Mouse (Mus musculus): ENCODE results near the gene Fam3a. TPM values are rescaled to one million over a fixed set of nuclear protein-coding genes. Genes with fewer than 3 reads are reported as not detected.
A peak's percentile ranks its signal among the peaks of the same experiment; 100 is the strongest.

Gene Fam3a
- total and polyA plus RNA-seq, 2 experiments from 2014 or later: 29.9 to 31.2 TPM

DNA sequence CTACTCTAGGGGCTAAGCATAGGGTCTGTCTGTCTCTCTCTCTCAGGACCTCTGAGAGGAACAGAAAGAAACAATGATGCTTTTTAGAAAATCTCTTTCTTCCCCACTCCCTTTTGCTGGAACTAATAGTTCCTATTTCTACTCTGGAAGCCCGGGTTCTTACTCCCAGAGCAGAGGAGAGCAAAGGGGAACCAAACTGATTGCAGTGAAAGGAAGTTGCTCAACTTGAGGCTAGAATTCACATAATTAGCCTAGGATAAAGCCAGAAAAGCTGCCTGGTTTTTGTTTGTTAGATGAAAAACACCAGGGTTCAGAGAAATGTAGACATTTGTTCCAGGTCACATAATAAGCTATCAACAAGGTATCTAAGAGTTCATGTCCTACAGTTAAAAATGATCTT, 33.2 kb upstream of the Fam3a start:
- DNase-seq (ENCODE audit: low spot score) (no peak), ATAC-seq (ENCODE audit: low FRiP score) (no peak)
- Histone ChIP-seq H3K9ac (replicated peaks; ENCODE audit: low read length, poor library complexity, severe bottlenecking) (no peak overlapping the region), H3K27me3 (ENCODE audit: insufficient read depth, low read length) (no peaks in the 10 kb centered on the region), H3K4me2 (ENCODE audit: low read depth, low read length, poor library complexity, severe bottlenecking) (no peak overlapping the region), H3K27ac (ENCODE audit: low read depth, low read length) (no peak overlapping the region), H3K9me3 (ENCODE audit: low read length) (no peaks in the 10 kb centered on the region), H3K4me3 (ENCODE audit: low read depth, low read length) (no peak overlapping the region), H3K4me1 (ENCODE audit: insufficient read depth, low read length) (no peaks in the 10 kb centered on the region), H3K36me3 (ENCODE audit: insufficient read depth, low read length) (no peaks in the 10 kb centered on the region)
- no peak for TF ChIP-seq CTCF (IDR thresholded peaks at IDR 0.05)
- 85% methylated on average over 1 of the region's 1 CpGs for WGBS

DNA sequence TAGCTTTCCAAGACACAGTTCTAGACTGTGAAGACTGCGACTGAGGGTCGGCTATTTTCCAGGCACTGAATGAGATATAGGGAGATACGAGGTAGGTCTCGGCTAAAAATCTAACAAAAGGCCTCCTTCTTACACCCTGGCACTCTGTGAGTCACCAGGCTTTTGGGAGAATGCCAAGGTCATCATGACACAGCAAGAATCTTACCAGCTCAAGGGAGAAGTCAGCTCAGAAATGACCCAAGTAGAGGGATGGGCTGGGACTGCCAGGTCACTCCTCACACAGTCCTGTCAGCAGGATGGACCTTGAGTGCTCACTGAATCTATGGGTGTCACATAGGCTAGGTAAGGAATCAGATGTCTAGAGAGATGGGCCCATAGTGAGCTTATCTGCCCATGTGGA, 32.1 kb upstream of the Fam3a start:
- DNase-seq (ENCODE audit: low spot score) (no peak), ATAC-seq (ENCODE audit: low FRiP score) (no peak)
- no peaks in the 10 kb centered on the region for H3K4me1 ChIP-seq (ENCODE audit: insufficient read depth, low read length)
- H3K4me2 ChIP-seq (ENCODE audit: low read depth, low read length, poor library complexity, severe bottlenecking): no peak overlapping the region
- H3K36me3 ChIP-seq (ENCODE audit: insufficient read depth, low read length): no peaks in the 10 kb centered on the region
- no peak for TF ChIP-seq CTCF (IDR thresholded peaks at IDR 0.05)
- WGBS: 88% methylated on average over 4 of the region's 4 CpGs
- no peak overlapping the region for H3K9ac ChIP-seq (replicated peaks; ENCODE audit: low read length, poor library complexity, severe bottlenecking)
- H3K9me3 ChIP-seq (ENCODE audit: low read length): no peaks in the 10 kb centered on the region
- no peak overlapping the region for H3K4me3 ChIP-seq (ENCODE audit: low read depth, low read length)
- no peak overlapping the region for H3K27ac ChIP-seq (ENCODE audit: low read depth, low read length)
- no peaks in the 10 kb centered on the region for H3K27me3 ChIP-seq (ENCODE audit: insufficient read depth, low read length)

DNA sequence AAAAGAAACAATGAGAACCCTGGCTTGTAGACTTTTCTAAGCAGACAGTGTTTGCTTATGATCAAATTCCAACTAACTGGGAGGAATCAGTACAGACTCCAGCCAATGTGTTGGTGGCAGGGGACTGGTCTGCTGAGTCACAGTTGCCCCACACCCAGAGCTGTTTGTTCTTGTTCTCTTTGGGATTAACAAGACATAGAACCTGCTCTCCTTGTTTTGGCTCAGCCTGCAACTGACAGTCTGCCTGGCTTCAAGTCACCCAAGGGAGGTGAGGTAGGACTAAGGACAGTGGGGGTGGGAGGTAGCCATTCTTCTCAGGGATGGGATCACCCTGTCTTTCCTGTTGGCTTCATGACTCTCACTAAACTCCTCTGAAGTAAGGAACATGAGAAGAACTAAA, 31.4 kb upstream of the Fam3a start:
- Histone ChIP-seq H3K9ac (replicated peaks; ENCODE audit: low read length, poor library complexity, severe bottlenecking) (no peak overlapping the region), H3K9me3 (ENCODE audit: low read length) (no peaks in the 10 kb centered on the region), H3K4me1 (ENCODE audit: insufficient read depth, low read length) (no peaks in the 10 kb centered on the region), H3K4me2 (ENCODE audit: low read depth, low read length, poor library complexity, severe bottlenecking) (no peak overlapping the region), H3K36me3 (ENCODE audit: insufficient read depth, low read length) (no peaks in the 10 kb centered on the region), H3K27me3 (ENCODE audit: insufficient read depth, low read length) (no peaks in the 10 kb centered on the region), H3K4me3 (ENCODE audit: low read depth, low read length) (no peak overlapping the region), H3K27ac (ENCODE audit: low read depth, low read length) (no peak overlapping the region)
- no peak for TF ChIP-seq CTCF (IDR thresholded peaks at IDR 0.05)
- DNase-seq (ENCODE audit: low spot score): no peak
- no peak for ATAC-seq (ENCODE audit: low FRiP score)

DNA sequence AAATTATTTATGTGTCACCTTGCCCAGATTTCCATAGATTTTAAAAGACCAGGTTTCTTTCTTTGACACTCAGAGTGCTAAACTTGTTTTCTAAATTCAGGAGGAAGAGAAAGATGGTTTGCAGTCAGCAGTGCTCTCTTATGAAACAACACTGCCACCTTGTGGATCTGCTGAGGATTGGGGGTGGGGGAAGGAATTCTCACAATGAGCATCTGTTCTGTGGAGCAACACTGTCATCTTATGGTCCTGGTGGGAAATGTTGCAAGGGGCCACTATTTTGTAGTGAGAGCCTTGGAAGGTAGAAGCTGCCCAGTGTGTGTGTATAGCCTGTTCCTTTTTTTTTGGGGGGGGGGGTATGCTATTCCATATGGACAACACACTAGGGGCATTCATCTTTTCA, 20.3 kb upstream of the Fam3a start:
- ATAC-seq (ENCODE audit: low FRiP score): peak; percentile 85
- Histone ChIP-seq H3K9ac (replicated peaks; ENCODE audit: low read length, poor library complexity, severe bottlenecking) (no peak overlapping the region), H3K27me3 (ENCODE audit: insufficient read depth, low read length) (no peaks in the 10 kb centered on the region)

DNA sequence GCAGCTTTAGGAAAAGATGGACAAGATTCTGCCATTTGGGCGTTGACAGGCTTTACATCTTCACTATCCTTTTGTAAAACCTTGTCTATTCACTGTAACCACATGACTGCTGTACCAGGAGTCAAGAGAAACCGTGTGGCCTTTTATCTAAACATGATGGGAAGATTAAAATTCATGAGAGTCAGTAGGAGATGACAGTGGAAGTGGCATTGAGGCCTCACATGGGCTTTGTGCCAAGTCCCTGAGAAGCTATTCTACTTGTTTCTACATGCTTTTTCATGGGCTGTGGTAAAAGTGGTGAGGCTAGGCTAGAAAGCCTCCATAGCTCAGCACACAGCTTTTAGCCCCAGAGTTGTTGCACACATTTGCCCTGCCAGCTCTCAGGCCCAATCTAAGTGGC, 15.3 kb upstream of the Fam3a start:
- no peaks in the 10 kb centered on the region for H3K4me1 ChIP-seq (ENCODE audit: insufficient read depth, low read length)
- H3K9ac ChIP-seq (replicated peaks; ENCODE audit: low read length, poor library complexity, severe bottlenecking): no peak overlapping the region
- no peak overlapping the region for H3K27ac ChIP-seq (ENCODE audit: low read depth, low read length)
- H3K4me2 ChIP-seq (ENCODE audit: low read depth, low read length, poor library complexity, severe bottlenecking): no peak overlapping the region
- H3K4me3 ChIP-seq (ENCODE audit: low read depth, low read length): no peak overlapping the region
- DNase-seq (ENCODE audit: low spot score) (no peak), ATAC-seq (ENCODE audit: low FRiP score) (no peak)
- WGBS: 42% methylated on average over 2 of the region's 2 CpGs
- no peaks in the 10 kb centered on the region for H3K9me3 ChIP-seq (ENCODE audit: low read length)
- no peaks in the 10 kb centered on the region for H3K27me3 ChIP-seq (ENCODE audit: insufficient read depth, low read length)
- no peak for TF ChIP-seq CTCF (IDR thresholded peaks at IDR 0.05)
- no peaks in the 10 kb centered on the region for H3K36me3 ChIP-seq (ENCODE audit: insufficient read depth, low read length)

More for the DNA sequence above, 20.3 kb upstream of the Fam3a start:
- peak; percentile 81 for DNase-seq (ENCODE audit: low spot score)
- no peaks in the 10 kb centered on the region for H3K36me3 ChIP-seq (ENCODE audit: insufficient read depth, low read length)
- no peak overlapping the region for H3K27ac ChIP-seq (ENCODE audit: low read depth, low read length)
- TF ChIP-seq CTCF (IDR thresholded peaks at IDR 0.05): peak; percentile 96
- no peak overlapping the region for H3K4me3 ChIP-seq (ENCODE audit: low read depth, low read length)
- H3K4me2 ChIP-seq (ENCODE audit: low read depth, low read length, poor library complexity, severe bottlenecking): no peak overlapping the region
- no peaks in the 10 kb centered on the region for H3K4me1 ChIP-seq (ENCODE audit: insufficient read depth, low read length)
- H3K9me3 ChIP-seq (ENCODE audit: low read length): no peaks in the 10 kb centered on the region

DNA sequence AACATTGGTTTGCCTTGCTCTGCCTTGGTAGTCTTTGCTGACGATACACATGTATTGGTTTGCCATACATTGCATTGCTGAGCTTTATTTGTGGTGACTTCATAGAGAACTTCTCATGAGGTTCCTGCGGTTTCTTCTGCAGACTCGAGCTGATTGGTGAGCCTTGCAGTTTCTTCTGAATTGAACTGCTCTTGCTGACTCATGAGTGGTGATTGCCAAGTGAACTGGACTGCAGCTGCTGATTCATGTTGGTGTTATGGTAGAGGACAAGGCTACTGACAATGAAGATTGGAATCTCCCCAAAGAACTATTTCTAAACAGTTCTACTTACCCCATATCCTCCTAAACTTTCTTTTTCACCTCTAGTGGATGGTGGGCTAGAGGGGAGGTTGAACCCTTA, 7.1 kb upstream of the Fam3a start:
- no peak overlapping the region for H3K9ac ChIP-seq (replicated peaks; ENCODE audit: low read length, poor library complexity, severe bottlenecking)
- 91% methylated on average over 3 of the region's 3 CpGs for WGBS
- no peak overlapping the region for H3K4me2 ChIP-seq (ENCODE audit: low read depth, low read length, poor library complexity, severe bottlenecking)
- H3K27ac ChIP-seq (ENCODE audit: low read depth, low read length): no peak overlapping the region
- H3K4me3 ChIP-seq (ENCODE audit: low read depth, low read length): no peak overlapping the region
- H3K36me3 ChIP-seq (ENCODE audit: insufficient read depth, low read length): no peaks in the 10 kb centered on the region
- ATAC-seq (ENCODE audit: low FRiP score) (no peak), DNase-seq (ENCODE audit: low spot score) (no peak)
- no peaks in the 10 kb centered on the region for H3K4me1 ChIP-seq (ENCODE audit: insufficient read depth, low read length)
- H3K9me3 ChIP-seq (ENCODE audit: low read length): no peaks in the 10 kb centered on the region
- no peak for TF ChIP-seq CTCF (IDR thresholded peaks at IDR 0.05)
- H3K27me3 ChIP-seq (ENCODE audit: insufficient read depth, low read length): no peaks in the 10 kb centered on the region

Data from midbrain, postnatal 0 days (tissue).